20 mouse cellular contexts compared by ENCODE assay signal in the genomic region with DNA sequence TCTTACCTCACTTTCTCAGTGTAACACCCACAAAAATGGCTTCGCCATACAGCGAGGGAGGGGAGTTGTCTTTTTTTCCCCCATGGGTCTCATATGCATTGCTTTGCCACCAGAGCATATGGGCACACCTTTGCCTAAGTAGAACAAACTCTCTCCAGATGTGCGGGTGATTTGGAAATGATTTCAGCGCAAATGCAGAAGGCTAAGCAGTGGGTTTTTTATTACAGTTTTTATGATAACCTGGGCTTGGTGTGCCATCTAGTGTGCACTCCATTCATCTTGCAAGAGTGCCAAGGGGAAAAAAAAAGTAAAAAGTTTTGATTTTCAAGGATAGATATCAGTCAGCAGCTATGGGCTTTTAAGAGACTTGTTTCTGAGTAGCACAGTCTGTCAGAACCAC. TPM values are rescaled to one million over a fixed set of nuclear protein-coding genes. Genes with fewer than 3 reads are reported as not detected.
A peak's percentile ranks its signal among the peaks of the same experiment; 100 is the strongest.
DNase-seq lines count a peak whose midpoint lies in the region; ATAC-seq and TF ChIP-seq lines count a peak whose summit lies in the region.
"Had no signal": no experiment of that assay in that cellular context is flagged by ENCODE, and none has a peak within 500 bp of the region (broad histone marks: within the 10 kb centered on the region; RNA-seq: fewer than 3 reads in every experiment).

No protein-coding gene starts in this region.

- intact Hi-C loops in left cerebral cortex, adult 2 months (cut with DNase I) = no loop called here
- intact Hi-C loops in left cerebral cortex, postnatal 10 days (cut with DNase I) = loop anchor here (10.0 kb wide), 1 partner anchor 260 kb away; no protein-coding TSS in a partner anchor

- no peak overlapping the region for H3K4me3 ChIP-seq in left cerebral cortex, adult 2 months
- H3K4me3 ChIP-seq: midbrain, embryonic 15.5 days had no signal

- peak; percentile 6; the same call in 1 of the 2 replicates for TF ChIP-seq CTCF in left cerebral cortex, adult 2 months (IDR thresholded peaks at IDR 0.05)

- H3K27ac ChIP-seq in left cerebral cortex, adult 2 months = no peak overlapping the region
- H3K27ac ChIP-seq: macrophage; midbrain, embryonic 15.5 days had no signal

- DNase-seq in CD4-positive, CD25-positive, alpha-beta regulatory T cell, adult 2 months (ENCODE audit: low read depth, low spot score) = peak; percentile 44
- DNase-seq in left cerebral cortex, adult 2 months (ENCODE audit: extremely low spot score in 1 of 2, low spot score in 2 of 2) = no peak
- no peak for DNase-seq in left cerebral cortex, postnatal 10 days (ENCODE audit: extremely low spot score in 1 of 2, low spot score in 2 of 2)
- peak; percentile 29 for DNase-seq in adipocyte (ENCODE audit: low spot score)
- DNase-seq in naive thymus-derived CD4-positive, alpha-beta T cell, adult 2 months (ENCODE audit: low read depth) = peak; percentile 51
- DNase-seq in frontal cortex, postnatal 25 days (ENCODE audit: low spot score in 2 of 2) = no peak
- DNase-seq in kidney, postnatal 14 days = no peak
- DNase-seq: cerebellum, adult 9-10 months; gastrocnemius, postnatal 14 days; heart, postnatal 36 days; left cerebral cortex, postnatal 4 days; lung, adult 18-20 months; right cerebral cortex, adult 18-20 months had no signal

- no peak for ATAC-seq in CD4-positive, CD25-positive, alpha-beta regulatory T cell, adult 4 months
- ATAC-seq: inflammation-experienced regulatory T-cells, adult 6 months; midbrain, embryonic 15.5 days had no signal

RNA-seq across cellular contexts. Expression of a gene that starts 28.7 kb away (rescaled TPM):
- polyA plus RNA-seq in CD4-positive, CD25-positive, alpha-beta regulatory T cell, adult 4 months (2017; shearing (Covaris generic)) = not detected
- 10 to 100 TPM; 19.1 to 24.5 TPM for total RNA-seq in left cerebral cortex, adult 2 months (2021)
- 10 to 100 TPM; 20.2 to 24.7 TPM for total RNA-seq in left cerebral cortex, postnatal 10 days (2021)
- polyA plus RNA-seq: forebrain, embryonic 11.5 days; heart, embryonic 11.5 days; inflammation-experienced regulatory T-cells, adult 6 months; kidney, embryonic 16.5 days; midbrain, embryonic 15.5 days had no signal

RNA-seq across cellular contexts. Expression of a gene that starts 29.4 kb away (rescaled TPM):
- 1 to 10 TPM; 1.4 to 1.5 TPM for polyA plus RNA-seq in CD4-positive, CD25-positive, alpha-beta regulatory T cell, adult 4 months (2017; shearing (Covaris generic))
- 1 to 10 TPM; 1.4 to 1.5 TPM for total RNA-seq in left cerebral cortex, adult 2 months (2021)
- total RNA-seq in left cerebral cortex, postnatal 10 days (2021) = 1 to 10 TPM; 1.6 to 1.7 TPM

RNA-seq across cellular contexts. Expression of a gene that starts 29.7 kb away (rescaled TPM):
- 100 to 1,000 TPM; 187 to 189 TPM for polyA plus RNA-seq in CD4-positive, CD25-positive, alpha-beta regulatory T cell, adult 4 months (2017; shearing (Covaris generic))
- total RNA-seq in left cerebral cortex, adult 2 months (2021) = 100 to 1,000 TPM; 328 to 352 TPM
- 100 to 1,000 TPM; 245 to 249 TPM for total RNA-seq in left cerebral cortex, postnatal 10 days (2021)

RNA-seq across cellular contexts. Expression of a gene that starts 43.8 kb away (rescaled TPM):
- polyA plus RNA-seq in CD4-positive, CD25-positive, alpha-beta regulatory T cell, adult 4 months (2017; shearing (Covaris generic)) = 1 to 10 TPM; 1.4 to 2.6 TPM
- total RNA-seq in left cerebral cortex, adult 2 months (2021) = 10 to 100 TPM; 83.9 to 93.6 TPM
- total RNA-seq in left cerebral cortex, postnatal 10 days (2021) = 10 to 100 TPM; 65.7 to 68.5 TPM

Comparison
In these comparisons a context has a peak if more than half of its experiments do, and no peak if none do; other contexts are left out.
1. DNase-seq: peak in CD4-positive, CD25-positive, alpha-beta regulatory T cell, adult 2 months (single experiment), adipocyte (single experiment) and naive thymus-derived CD4-positive, alpha-beta T cell, adult 2 months (single experiment); none in left cerebral cortex, adult 2 months (0 of 2), left cerebral cortex, postnatal 10 days (0 of 2), frontal cortex, postnatal 25 days (0 of 2) and kidney, postnatal 14 days (single experiment).